In the genomic region with DNA sequence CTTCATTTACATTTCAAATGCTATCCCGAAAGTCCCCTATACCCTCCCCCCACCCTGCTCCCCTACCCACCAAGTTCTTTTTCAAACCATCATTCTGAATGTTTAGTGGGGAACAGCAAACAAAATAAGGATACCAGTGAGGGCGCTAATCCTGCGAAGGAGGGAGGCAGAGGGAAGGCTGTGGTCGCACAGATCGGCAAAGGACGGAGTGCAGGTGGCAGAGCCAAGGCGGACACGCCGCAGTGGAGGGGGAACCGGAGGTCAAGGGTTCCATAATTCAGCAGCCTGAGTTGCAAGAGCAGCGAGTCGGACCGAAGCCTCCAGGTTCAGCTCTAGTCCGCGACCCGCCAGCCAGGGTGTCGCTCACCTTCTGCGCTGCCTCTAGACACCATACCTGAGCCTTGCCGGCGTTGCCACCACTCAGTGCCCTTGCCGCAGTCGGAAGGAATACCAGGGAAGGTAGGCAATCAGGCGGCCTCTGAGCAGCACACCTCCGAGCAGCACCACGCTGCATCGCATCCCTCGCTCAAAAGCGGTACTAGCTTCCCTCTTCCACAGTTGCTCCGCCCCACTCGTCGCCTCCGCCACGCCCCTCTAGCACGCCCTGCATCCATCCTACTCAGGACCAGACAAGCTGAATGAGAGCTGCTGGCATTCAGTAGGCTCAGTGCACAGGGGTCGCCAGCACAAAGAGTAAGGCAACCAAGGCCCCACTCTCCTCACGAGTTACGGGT, we compare ENCODE assay signal across 9 mouse cellular contexts.
DNase-seq lines count a peak whose midpoint lies in the region; ATAC-seq and TF ChIP-seq lines count a peak whose summit lies in the region.
"Had no signal": no experiment of that assay in that cellular context is flagged by ENCODE, and none has a peak within 500 bp of the region (broad histone marks: within the 10 kb centered on the region; RNA-seq: fewer than 3 reads in every experiment).

No protein-coding gene starts in this region.

- peak overlapping the region; percentile 32 for H3K4me3 ChIP-seq in kidney, embryonic 14.5 days (ENCODE audit: low read length)
- H3K4me3 ChIP-seq in kidney, adult 2 months (ENCODE audit: insufficient read depth, low read depth, low read length) = no peak overlapping the region
- peak overlapping the region; percentile 53 for H3K4me3 ChIP-seq in neural tube, embryonic 12.5 days
- H3K4me3 ChIP-seq in thymus, adult 2 months (ENCODE audit: control insufficient read depth, insufficient read depth, low read length) = no peak overlapping the region
- H3K4me3 ChIP-seq: myocyte had no signal

- peak overlapping the region; percentile 55 for H3K4me2 ChIP-seq in kidney, embryonic 14.5 days (replicated peaks; ENCODE audit: low read depth, low read length)
- H3K4me2 ChIP-seq in neural tube, embryonic 12.5 days (replicated peaks) = peak overlapping the region; percentile 93

- no peak for DNase-seq in kidney, adult 2 months
- DNase-seq in cerebellum, postnatal 25 days = peak; percentile 54 to 70
- DNase-seq in frontal cortex, postnatal 25 days (ENCODE audit: low spot score in 2 of 2) = peak; percentile 10 to 23
- peak; percentile 11 to 29 for DNase-seq in left cerebral cortex, adult 9 months (ENCODE audit: low spot score in 2 of 2)
- DNase-seq in thymus, adult 2 months = no peak
- no peak for DNase-seq in thymus, postnatal 0 days (ENCODE audit: low spot score)

- H3K36me3 ChIP-seq in kidney, embryonic 14.5 days (ENCODE audit: control insufficient read depth, insufficient read depth, low read length) = no peaks in the 10 kb centered on the region
- H3K36me3 ChIP-seq in kidney, adult 2 months (ENCODE audit: control insufficient read depth, insufficient read depth, low read length) = no peaks in the 10 kb centered on the region
- no peaks in the 10 kb centered on the region for H3K36me3 ChIP-seq in neural tube, embryonic 12.5 days
- H3K36me3 ChIP-seq in thymus, adult 2 months (ENCODE audit: control insufficient read depth, insufficient read depth, low read length) = no peaks in the 10 kb centered on the region

- WGBS in kidney, embryonic 14.5 days = 4% methylated on average over 37 of the region's 37 CpGs
- 6% methylated on average over 37 of the region's 37 CpGs for WGBS in kidney, adult 2 months
- WGBS in neural tube, embryonic 12.5 days = 3% methylated on average over 37 of the region's 37 CpGs
- WGBS in thymus, adult 2 months = 9% methylated on average over 37 of the region's 37 CpGs

- no peak for TF ChIP-seq CTCF in kidney, adult 2 months (conservative IDR thresholded peaks at IDR 0.05; ENCODE audit: insufficient read depth, insufficient read length, low read depth, low read length)
- TF ChIP-seq CTCF in thymus, adult 2 months (IDR thresholded peaks at IDR 0.05; ENCODE audit: borderline replicate concordance, control insufficient read depth, extremely low read depth, insufficient read depth, low read length, poor library complexity) = no peak

- no peaks in the 10 kb centered on the region for H3K4me1 ChIP-seq in kidney, embryonic 14.5 days (ENCODE audit: control insufficient read depth, insufficient read depth, low read length)
- no peaks in the 10 kb centered on the region for H3K4me1 ChIP-seq in kidney, adult 2 months (ENCODE audit: control insufficient read depth, insufficient read depth, low read length)
- H3K4me1 ChIP-seq in neural tube, embryonic 12.5 days = no peaks in the 10 kb centered on the region
- no peaks in the 10 kb centered on the region for H3K4me1 ChIP-seq in thymus, adult 2 months (replicated peaks; ENCODE audit: control insufficient read depth, insufficient read depth, low read length)

- no peaks in the 10 kb centered on the region for H3K27me3 ChIP-seq in kidney, embryonic 14.5 days (ENCODE audit: control insufficient read depth, insufficient read depth, low read length)
- no peaks in the 10 kb centered on the region for H3K27me3 ChIP-seq in kidney, adult 2 months (replicated peaks; ENCODE audit: control insufficient read depth, insufficient read depth, low read length)
- H3K27me3 ChIP-seq in neural tube, embryonic 12.5 days (replicated peaks) = no peaks in the 10 kb centered on the region
- H3K27me3 ChIP-seq in thymus, adult 2 months (ENCODE audit: control insufficient read depth, insufficient read depth, low read length) = no peaks in the 10 kb centered on the region

- no peaks in the 10 kb centered on the region for H3K9me3 ChIP-seq in kidney, embryonic 14.5 days (ENCODE audit: control insufficient read depth, low read length)
- no peaks in the 10 kb centered on the region for H3K9me3 ChIP-seq in neural tube, embryonic 12.5 days

- TF ChIP-seq POLR2A in kidney, adult 2 months (IDR thresholded peaks at IDR 0.05; ENCODE audit: low read depth, low read length) = no peak
- no peak for TF ChIP-seq POLR2A in thymus, adult 2 months (IDR thresholded peaks at IDR 0.05; ENCODE audit: control insufficient read depth, extremely low read depth, insufficient read depth, low read length, poor library complexity)

- ATAC-seq in kidney, embryonic 14.5 days (ENCODE audit: low FRiP score, low TSS enrichment) = peak; percentile 91
- ATAC-seq in neural tube, embryonic 12.5 days (ENCODE audit: low FRiP score, low read depth) = peak; percentile 94

- no peak overlapping the region for H3K9ac ChIP-seq in kidney, embryonic 14.5 days (ENCODE audit: low read depth, low read length)
- peak overlapping the region; percentile 53; the same call in 1 of the 2 replicates for H3K9ac ChIP-seq in neural tube, embryonic 12.5 days

- no peak overlapping the region for H3K27ac ChIP-seq in kidney, embryonic 14.5 days (ENCODE audit: low read depth, low read length)
- no peak overlapping the region for H3K27ac ChIP-seq in kidney, adult 2 months (ENCODE audit: insufficient read depth, low read depth, low read length)
- no peak overlapping the region for H3K27ac ChIP-seq in neural tube, embryonic 12.5 days
- H3K27ac ChIP-seq in thymus, adult 2 months (ENCODE audit: control insufficient read depth, insufficient read depth, low read length) = no peak overlapping the region

Comparison
In these comparisons a context has a peak if more than half of its experiments do, and no peak if none do; other contexts are left out.
1. H3K4me3 ChIP-seq: peak in kidney, embryonic 14.5 days (single experiment) and neural tube, embryonic 12.5 days (single experiment); none in kidney, adult 2 months (single experiment) and thymus, adult 2 months (single experiment).
2. DNase-seq: peak in cerebellum, postnatal 25 days (2 of 2), frontal cortex, postnatal 25 days (2 of 2) and left cerebral cortex, adult 9 months (2 of 2); none in kidney, adult 2 months (single experiment), thymus, adult 2 months (single experiment) and thymus, postnatal 0 days (single experiment).